Mouse (Mus musculus) megakaryocyte, embryonic 14.5 days (primary cell): ENCODE data around the gene 5730596B20Rik. TPM values are rescaled to one million over a fixed set of nuclear protein-coding genes. Genes with fewer than 3 reads are reported as not detected.

Source experiments
- H3K27me3 ChIP-seq: replicated peaks from 2 replicates; pipeline ENCODE3; 2012; ENCODE audit warnings: inconsistent platforms
- H3K36me3 ChIP-seq: replicated peaks from 2 replicates; pipeline ENCODE3; 2012; ENCODE audit warnings: low read length, inconsistent platforms, mixed read lengths
- H3K4me1 ChIP-seq: 2 replicates; pipeline ENCODE4 v1.6.1; 2012; ENCODE audit warnings: inconsistent platforms
- H3K4me3 ChIP-seq: replicated peaks from 2 replicates; pipeline ENCODE3; 2012; ENCODE audit warnings: moderate library complexity, mild to moderate bottlenecking, inconsistent platforms
- H3K9me3 ChIP-seq: 2 replicates; pipeline ENCODE4 v1.6.1; 2012; ENCODE audit warnings: inconsistent platforms
- FLI1 ChIP-seq: IDR thresholded peaks from 2 replicates; pipeline ENCODE4 v1.6.1; 2012; ENCODE audit warnings: low read length, inconsistent platforms, mixed read lengths
- GATA1 ChIP-seq: IDR thresholded peaks from 3 replicates; pipeline ENCODE4 v1.6.1; 2012; ENCODE audit warnings: mixed read lengths, low read length, inconsistent platforms, borderline replicate concordance
- polyA plus RNA-seq: library from polyadenylated mRNA; stranded (reverse); fragments of >175 nt; gene quantifications from 2 replicates; pipeline ENCODE4 v1.2.3, GENCODE M21; 2012; ENCODE audit warnings: low replicate concordance; ENCODE audit not compliant: insufficient read depth

The 5730596B20Rik gene
- polyA plus RNA-seq, 1 experiment: not detected

GRCm38 (mm10) chr6:52194690-52195089 is 17.4 kb downstream of the 5730596B20Rik start:
- Histone ChIP-seq H3K36me3 (no peaks in the 10 kb centered on the region), H3K4me1 (peaks cover 10% of the 10 kb centered on the region), H3K9me3 (0 out of 2 replicates have a peak, but pooled peaks cover 5% of the 10 kb centered on the region), H3K4me3 (no peak overlapping the region), H3K27me3 (peaks cover 42% of the 10 kb centered on the region)
- TF ChIP-seq GATA1: no peak
- TF ChIP-seq FLI1: no peak

GRCm38 (mm10) chr6:52196811-52197210 is 19.5 kb downstream of the 5730596B20Rik start:
- H3K4me3 ChIP-seq: no peak overlapping the region
- H3K36me3 ChIP-seq: no peaks in the 10 kb centered on the region
- H3K4me1 ChIP-seq: peaks cover 10% of the 10 kb centered on the region
- peaks cover 32% of the 10 kb centered on the region for H3K27me3 ChIP-seq
- no peaks in the 10 kb centered on the region for H3K9me3 ChIP-seq
- no peak for TF ChIP-seq GATA1
- TF ChIP-seq FLI1: no peak

- Histone ChIP-seq H3K4me3 (no peak overlapping the region), H3K9me3 (no peaks in the 10 kb centered on the region), H3K4me1 (peaks cover 6% of the 10 kb centered on the region), H3K27me3 (peaks cover 29% of the 10 kb centered on the region), H3K36me3 (no peaks in the 10 kb centered on the region)
- TF ChIP-seq FLI1 (no peak), GATA1 (no peak)
These were observed 20.0 kb downstream of the 5730596B20Rik start for GRCm38 (mm10) chr6:52197271-52197670.

GRCm38 (mm10) chr6:52200073-52200750 is 22.9 kb downstream of the 5730596B20Rik start:
- TF ChIP-seq GATA1: no peak
- TF ChIP-seq FLI1: no peak
- no peak overlapping the region for H3K4me3 ChIP-seq
- peaks cover 26% of the 10 kb centered on the region for H3K9me3 ChIP-seq
- H3K36me3 ChIP-seq: peaks cover 13% of the 10 kb centered on the region
- 0 out of 2 replicates have a peak, but pooled peaks cover 3% of the 10 kb centered on the region for H3K4me1 ChIP-seq
- H3K27me3 ChIP-seq: peaks cover 23% of the 10 kb centered on the region

GRCm38 (mm10) chr6:52200751-52201250 is 23.5 kb downstream of the 5730596B20Rik start:
- H3K4me1 ChIP-seq: 0 out of 2 replicates have a peak, but pooled peaks cover 3% of the 10 kb centered on the region
- peaks cover 19% of the 10 kb centered on the region for H3K36me3 ChIP-seq
- TF ChIP-seq GATA1: no peak
- TF ChIP-seq FLI1: no peak
- peaks cover 28% of the 10 kb centered on the region for H3K27me3 ChIP-seq
- H3K4me3 ChIP-seq: no peak overlapping the region
- peaks cover 32% of the 10 kb centered on the region for H3K9me3 ChIP-seq

GRCm38 (mm10) chr6:52201269-52201668 is 24.0 kb downstream of the 5730596B20Rik start:
- Histone ChIP-seq H3K27me3 (peaks cover 30% of the 10 kb centered on the region), H3K36me3 (peaks cover 23% of the 10 kb centered on the region), H3K4me3 (no peak overlapping the region), H3K9me3 (peaks cover 37% of the 10 kb centered on the region), H3K4me1 (no peaks in the 10 kb centered on the region)
- no peak for TF ChIP-seq FLI1
- no peak for TF ChIP-seq GATA1

GRCm38 (mm10) chr6:52202362-52203120 is 25.2 kb downstream of the 5730596B20Rik start:
- Histone ChIP-seq H3K4me3 (no peak overlapping the region), H3K4me1 (no peaks in the 10 kb centered on the region), H3K27me3 (peaks cover 37% of the 10 kb centered on the region), H3K36me3 (peaks cover 26% of the 10 kb centered on the region), H3K9me3 (peaks cover 40% of the 10 kb centered on the region)
- TF ChIP-seq GATA1: no peak
- no peak for TF ChIP-seq FLI1

GRCm38 (mm10) chr6:52203121-52203370 is 25.7 kb downstream of the 5730596B20Rik start:
- Histone ChIP-seq H3K4me3 (no peak overlapping the region), H3K36me3 (peaks cover 26% of the 10 kb centered on the region), H3K9me3 (peaks cover 41% of the 10 kb centered on the region), H3K27me3 (peaks cover 37% of the 10 kb centered on the region), H3K4me1 (no peaks in the 10 kb centered on the region; the same call in 1 of the 2 replicates)
- no peak for TF ChIP-seq GATA1

GRCm38 (mm10) chr6:52203371-52204049 is 26.2 kb downstream of the 5730596B20Rik start:
- Histone ChIP-seq H3K4me1 (no peaks in the 10 kb centered on the region; the same call in 1 of the 2 replicates), H3K36me3 (peaks cover 26% of the 10 kb centered on the region), H3K4me3 (peak overlapping the region; percentile 86), H3K9me3 (peaks cover 44% of the 10 kb centered on the region), H3K27me3 (peaks cover 42% of the 10 kb centered on the region)
- TF ChIP-seq GATA1 (no peak), FLI1 (no peak)
